Comparison of ENCODE assay signal across 9 mouse cellular contexts in genomic region chr10:17230040-17230818, GRCm38 (mm10).
DNase-seq lines count a peak whose midpoint lies in the region; ATAC-seq lines count a peak whose summit lies in the region.
"Had no signal": no experiment of that assay in that cellular context is flagged by ENCODE, and none has a peak within 500 bp of the region (broad histone marks: within the 10 kb centered on the region; RNA-seq: fewer than 3 reads in every experiment).

No protein-coding gene starts in this region.

- H3K4me3 ChIP-seq in embryonic facial prominence, embryonic 14.5 days (ENCODE audit: low read depth, low read length) = no peak overlapping the region
- H3K4me3 ChIP-seq in intestine, embryonic 16.5 days (ENCODE audit: low read length) = no peak overlapping the region
- no peak overlapping the region for H3K4me3 ChIP-seq in midbrain, embryonic 16.5 days (ENCODE audit: low read depth, low read length)

- peak overlapping the region; percentile 10; the same call in 1 of the 2 replicates for H3K9ac ChIP-seq in embryonic facial prominence, embryonic 14.5 days (ENCODE audit: low read depth, low read length)
- no peak overlapping the region for H3K9ac ChIP-seq in intestine, embryonic 16.5 days (ENCODE audit: low read depth, low read length)
- peak overlapping the region; percentile 44; the same call in 1 of the 2 replicates for H3K9ac ChIP-seq in midbrain, embryonic 16.5 days (ENCODE audit: low read depth, low read length)

- H3K4me1 ChIP-seq in embryonic facial prominence, embryonic 14.5 days (ENCODE audit: control insufficient read depth, insufficient read depth, low read length) = peaks cover 14% of the 10 kb centered on the region
- peaks cover 7% of the 10 kb centered on the region for H3K4me1 ChIP-seq in intestine, embryonic 16.5 days (ENCODE audit: control insufficient read depth, insufficient read depth, low read length)
- H3K4me1 ChIP-seq in midbrain, embryonic 16.5 days (ENCODE audit: control insufficient read depth, insufficient read depth, low read length) = peaks cover 10% of the 10 kb centered on the region

- H3K27me3 ChIP-seq in embryonic facial prominence, embryonic 14.5 days (replicated peaks; ENCODE audit: control insufficient read depth, insufficient read depth, low read length) = no peaks in the 10 kb centered on the region
- H3K27me3 ChIP-seq in intestine, embryonic 16.5 days (replicated peaks; ENCODE audit: control insufficient read depth, insufficient read depth, low read length) = no peaks in the 10 kb centered on the region
- no peaks in the 10 kb centered on the region for H3K27me3 ChIP-seq in midbrain, embryonic 16.5 days (ENCODE audit: control insufficient read depth, insufficient read depth, low read depth, low read length)
- H3K27me3 ChIP-seq: Patski had no signal

- peak; percentile 64 for DNase-seq in left cerebral cortex, postnatal 4 days
- DNase-seq in left cerebral cortex, postnatal 14 days (ENCODE audit: low spot score in 2 of 2) = no peak
- DNase-seq in embryonic facial prominence, embryonic 14.5 days (ENCODE audit: low spot score) = peak; percentile 77
- DNase-seq in left cerebral cortex, adult 8-10 months (ENCODE audit: low spot score in 2 of 2) = no peak
- DNase-seq in thymus, postnatal 14 days = no peak
- DNase-seq in left cerebral cortex, postnatal 25 days (ENCODE audit: low spot score in 2 of 2) = no peak

- H3K4me2 ChIP-seq in embryonic facial prominence, embryonic 14.5 days (ENCODE audit: low read depth, low read length) = peak overlapping the region; percentile 39
- H3K4me2 ChIP-seq in intestine, embryonic 16.5 days (ENCODE audit: low read depth, low read length) = no peak overlapping the region
- peak overlapping the region; percentile 31 for H3K4me2 ChIP-seq in midbrain, embryonic 16.5 days (ENCODE audit: low read length)

- peak overlapping the region; percentile 29 for H3K27ac ChIP-seq in embryonic facial prominence, embryonic 14.5 days (replicated peaks; ENCODE audit: low read depth, low read length)
- peak overlapping the region; percentile 54; the same call in 1 of the 2 replicates for H3K27ac ChIP-seq in intestine, embryonic 16.5 days (ENCODE audit: low read length)
- peak overlapping the region; percentile 67 for H3K27ac ChIP-seq in midbrain, embryonic 16.5 days (ENCODE audit: low read length)

- no peaks in the 10 kb centered on the region for H3K36me3 ChIP-seq in embryonic facial prominence, embryonic 14.5 days (ENCODE audit: control insufficient read depth, insufficient read depth, low read length)
- no peaks in the 10 kb centered on the region for H3K36me3 ChIP-seq in intestine, embryonic 16.5 days (ENCODE audit: control insufficient read depth, insufficient read depth, low read length)
- H3K36me3 ChIP-seq in midbrain, embryonic 16.5 days (ENCODE audit: control insufficient read depth, insufficient read depth, low read length) = no peaks in the 10 kb centered on the region

- H3K9me3 ChIP-seq in embryonic facial prominence, embryonic 14.5 days (ENCODE audit: control insufficient read depth, low read length) = no peaks in the 10 kb centered on the region
- no peaks in the 10 kb centered on the region for H3K9me3 ChIP-seq in intestine, embryonic 16.5 days (ENCODE audit: control insufficient read depth, low read length)
- no peaks in the 10 kb centered on the region for H3K9me3 ChIP-seq in midbrain, embryonic 16.5 days (replicated peaks; ENCODE audit: control insufficient read depth, low read length, poor library complexity, severe bottlenecking)

- 5% methylated on average over 16 of the region's 16 CpGs for WGBS in embryonic facial prominence, embryonic 14.5 days
- WGBS in intestine, embryonic 16.5 days = 21% methylated on average over 16 of the region's 16 CpGs
- under 1% methylated on average over 16 of the region's 16 CpGs for WGBS in midbrain, embryonic 16.5 days

- intact Hi-C loops in left cerebral cortex, postnatal 4 days (cut with DNase I) = no loop called here
- intact Hi-C loops in left cerebral cortex, postnatal 14 days (cut with DNase I) = loop anchor here (10.0 kb wide), 1 partner anchor 495 kb away; the partner anchor contains the start of gene Cited2
- intact Hi-C loops in left cerebral cortex, postnatal 25 days (cut with DNase I) = no loop called here

- ATAC-seq in embryonic facial prominence, embryonic 14.5 days (ENCODE audit: low read depth) = peak; percentile 86
- ATAC-seq in intestine, embryonic 16.5 days = peak; percentile 63
- ATAC-seq in midbrain, embryonic 16.5 days = peak; percentile 89
- ATAC-seq: Patski had no signal

Comparison
In these comparisons a context has a peak if more than half of its experiments do, and no peak if none do; other contexts are left out.
1. DNase-seq: peak in left cerebral cortex, postnatal 4 days (single experiment) and embryonic facial prominence, embryonic 14.5 days (single experiment); none in left cerebral cortex, postnatal 14 days (0 of 2), left cerebral cortex, adult 8-10 months (0 of 2), thymus, postnatal 14 days (single experiment) and left cerebral cortex, postnatal 25 days (0 of 2).
2. Peak in every context shown above with its lines, with median percentiles within 50 percentile points of each other: ATAC-seq and H3K27ac ChIP-seq.